Mouse (Mus musculus) stomach, embryonic 14.5 days (tissue): ENCODE data around the gene Ap1m2. TPM values are rescaled to one million over a fixed set of nuclear protein-coding genes. Genes with fewer than 3 reads are reported as not detected.
"Not testable (repeated sequence)": the region's sequence is repeated elsewhere in the genome, so short reads cannot be mapped to it uniquely, and the experiment has no call there.

Experiments
- ATAC-seq: fragments of 200-750 bp; cut with Nextera tagmentation; 2 replicates; pipeline ENCODE4 v1.8.0; 2017; ENCODE audit warnings: low read depth, moderate TSS enrichment; ENCODE audit not compliant: insufficient number of reproducible peaks, insufficient read depth, low FRiP score
- H3K27ac ChIP-seq: fragments of 300-500 bp; sonication (generic); 2 replicates; pipeline ENCODE4 v1.5.1; 2014; ENCODE audit warnings: mild to moderate bottlenecking, low read length, moderate library complexity, mixed read lengths
- H3K27me3 ChIP-seq: fragments of 300-500 bp; sonication (generic); 2 replicates; pipeline ENCODE4 v1.6.1; 2014; ENCODE audit warnings: low read length, control low read depth, mixed read lengths; ENCODE audit not compliant: control insufficient read depth, insufficient read depth
- H3K36me3 ChIP-seq: fragments of 300-500 bp; sonication (generic); 2 replicates; pipeline ENCODE4 v1.6.1; 2014; ENCODE audit warnings: mild to moderate bottlenecking, control low read depth, low read length, moderate library complexity, mixed read lengths; ENCODE audit not compliant: control insufficient read depth, insufficient read depth
- H3K4me1 ChIP-seq: fragments of 300-500 bp; sonication (generic); 2 replicates; pipeline ENCODE4 v1.6.1; 2014; ENCODE audit warnings: low read length, control low read depth, mixed read lengths; ENCODE audit not compliant: control insufficient read depth, insufficient read depth
- H3K4me2 ChIP-seq: fragments of 300-500 bp; sonication (generic); replicated peaks from 2 replicates; pipeline ENCODE4 v1.6.1; 2014; ENCODE audit warnings: low read depth, low read length, control low read depth
- H3K4me3 ChIP-seq: fragments of 300-500 bp; sonication (generic); 2 replicates; pipeline ENCODE4 v1.5.1; 2014; ENCODE audit warnings: low read depth, low read length, control low read depth
- H3K9ac ChIP-seq: fragments of 300-500 bp; sonication (generic); replicated peaks from 2 replicates; pipeline ENCODE4 v1.6.1; 2014; ENCODE audit warnings: low read depth, mild to moderate bottlenecking, control low read depth, low read length, moderate library complexity, mixed read lengths
- H3K9me3 ChIP-seq: fragments of 300-500 bp; sonication (generic); 2 replicates; pipeline ENCODE4 v1.6.1; 2016; ENCODE audit warnings: low read depth, low read length, control low read depth; ENCODE audit not compliant: control insufficient read depth
- WGBS: fragments of 180-500 bp; shearing (Covaris S2); extraction: QIAGEN DNeasy Blood & Tissue Kit; methylation state at CpG from one replicate; pipeline ENCODE4 v1.1.7; 2014; 5-methylcytosine and 5-hydroxymethylcytosine counted together
- polyA plus RNA-seq: library from polyadenylated mRNA; unstranded; fragments of >200 nt; fragmentation: Nextera tagmentation; extraction: Ambion mirVana; gene quantifications from 2 replicates; pipeline ENCODE4 v1.2.1, GENCODE M21; 2014

The Ap1m2 gene
- polyA plus RNA-seq, 1 experiment from 2014 or later, result 54.4 TPM

GRCm38 (mm10) chr9:21276307-21276706, 35.8 kb downstream of the Ap1m2 start:
- no peak overlapping the region for H3K4me3 ChIP-seq
- H3K4me1 ChIP-seq, result no peaks in the 10 kb centered on the region
- ATAC-seq, result no peak
- WGBS, result 85% methylated on average over 8 of the region's 8 CpGs
- no peak overlapping the region for H3K27ac ChIP-seq
- no peak overlapping the region for H3K9ac ChIP-seq
- no peaks in the 10 kb centered on the region for H3K27me3 ChIP-seq
- H3K36me3 ChIP-seq, result peaks cover 77% of the 10 kb centered on the region
- H3K9me3 ChIP-seq, result no peaks in the 10 kb centered on the region
- no peak overlapping the region for H3K4me2 ChIP-seq

DNA sequence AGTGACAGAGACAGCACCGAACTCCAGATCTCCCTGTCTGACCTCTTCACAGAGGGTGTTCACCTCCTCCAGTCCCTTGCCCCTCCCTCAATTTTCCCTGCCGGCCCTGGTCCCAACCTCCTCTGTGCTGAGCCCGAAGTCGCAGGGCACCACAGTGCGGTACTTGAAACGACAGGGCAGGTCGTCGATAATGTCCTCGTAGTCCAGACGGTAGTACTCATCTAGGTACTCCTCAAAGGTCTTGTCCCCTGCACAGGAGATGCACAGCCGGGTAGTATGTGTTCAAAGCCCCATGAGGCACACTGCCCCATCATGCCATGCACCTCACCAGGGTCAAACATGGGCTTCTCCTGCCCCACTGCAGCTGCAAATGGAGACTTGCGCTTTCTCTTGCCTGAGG, 36.4 kb downstream of the Ap1m2 start:
- Histone ChIP-seq H3K4me2 (no peak overlapping the region), H3K4me1 (no peaks in the 10 kb centered on the region), H3K9ac (no peak overlapping the region), H3K36me3 (peaks cover 77% of the 10 kb centered on the region), H3K27me3 (no peaks in the 10 kb centered on the region), H3K9me3 (no peaks in the 10 kb centered on the region), H3K27ac (no peak overlapping the region), H3K4me3 (no peak overlapping the region)
- ATAC-seq, result no peak
- WGBS, result 88% methylated on average over 12 of the region's 12 CpGs

- WGBS, result 83% methylated on average over 7 of the region's 7 CpGs
- Histone ChIP-seq H3K27ac (no peak overlapping the region), H3K9ac (no peak overlapping the region), H3K4me1 (no peaks in the 10 kb centered on the region), H3K36me3 (peaks cover 79% of the 10 kb centered on the region), H3K27me3 (no peaks in the 10 kb centered on the region), H3K9me3 (no peaks in the 10 kb centered on the region), H3K4me3 (no peak overlapping the region), H3K4me2 (no peak overlapping the region)
- no peak for ATAC-seq
Measured at GRCm38 (mm10) chr9:21275013-21275710, 37.0 kb downstream of the Ap1m2 start.

DNA sequence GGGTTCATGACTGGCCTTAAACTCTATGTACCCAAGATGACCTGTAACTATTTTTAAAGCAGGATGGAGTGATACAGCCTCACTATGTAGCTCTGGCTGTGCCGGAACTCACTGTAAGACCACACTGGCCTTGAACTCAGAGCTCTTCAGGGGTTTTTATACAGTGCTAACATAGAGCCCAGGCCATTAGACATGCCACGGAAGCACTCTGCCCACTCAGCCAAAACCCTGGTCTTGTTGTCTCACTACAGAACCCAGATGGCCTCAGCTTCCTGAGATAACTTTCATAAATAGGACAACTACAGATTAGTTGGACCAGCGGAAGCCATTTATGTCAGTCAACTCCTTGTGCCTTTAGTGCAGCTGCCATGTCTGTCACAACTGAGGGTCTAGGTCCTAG, 37.8 kb downstream of the Ap1m2 start:
- H3K9ac ChIP-seq, result no peak overlapping the region
- no peak overlapping the region for H3K27ac ChIP-seq
- no peaks in the 10 kb centered on the region for H3K9me3 ChIP-seq
- ATAC-seq, result no peak
- WGBS, result 91% methylated on average over 3 of the region's 3 CpGs
- peaks cover 79% of the 10 kb centered on the region for H3K36me3 ChIP-seq
- no peak overlapping the region for H3K4me2 ChIP-seq
- H3K4me3 ChIP-seq, result no peak overlapping the region
- no peaks in the 10 kb centered on the region for H3K4me1 ChIP-seq
- H3K27me3 ChIP-seq, result no peaks in the 10 kb centered on the region

- Histone ChIP-seq H3K27me3 (no peaks in the 10 kb centered on the region), H3K36me3 (peaks cover 84% of the 10 kb centered on the region), H3K27ac (no peak overlapping the region), H3K9me3 (no peaks in the 10 kb centered on the region), H3K4me3 (no peak overlapping the region), H3K4me1 (no peaks in the 10 kb centered on the region), H3K9ac (no peak overlapping the region), H3K4me2 (no peak overlapping the region)
- ATAC-seq, result no peak
- 74% methylated on average over 7 of the region's 7 CpGs for WGBS
Measured at GRCm38 (mm10) chr9:21273520-21274228, 38.5 kb downstream of the Ap1m2 start.

DNA sequence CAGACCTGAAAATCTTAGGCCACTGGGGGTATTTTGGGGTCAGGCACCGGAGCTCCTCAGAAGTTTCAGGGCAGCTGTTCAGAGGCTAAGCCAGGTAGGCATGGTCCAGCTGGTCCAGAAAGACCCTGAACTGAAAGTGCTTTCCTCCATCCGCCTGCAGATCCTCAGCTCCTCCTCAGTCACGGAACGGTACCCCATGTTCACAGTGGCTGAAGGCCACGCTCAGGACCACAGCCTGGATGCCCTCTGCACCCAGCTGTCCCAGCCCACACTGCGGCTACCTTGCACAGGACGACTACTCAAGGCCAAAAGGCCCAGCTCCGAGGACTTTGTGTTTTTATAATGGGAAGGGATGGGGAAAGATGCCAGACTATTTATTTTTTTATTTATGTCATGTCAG, 39.0 kb downstream of the Ap1m2 start:
- Histone ChIP-seq H3K9me3 (no peaks in the 10 kb centered on the region), H3K36me3 (peaks cover 89% of the 10 kb centered on the region), H3K27ac (no peak overlapping the region), H3K4me1 (no peaks in the 10 kb centered on the region), H3K4me3 (no peak overlapping the region), H3K9ac (no peak overlapping the region), H3K4me2 (no peak overlapping the region), H3K27me3 (no peaks in the 10 kb centered on the region)
- no peak for ATAC-seq
- WGBS, result 80% methylated on average over 8 of the region's 8 CpGs

DNA sequence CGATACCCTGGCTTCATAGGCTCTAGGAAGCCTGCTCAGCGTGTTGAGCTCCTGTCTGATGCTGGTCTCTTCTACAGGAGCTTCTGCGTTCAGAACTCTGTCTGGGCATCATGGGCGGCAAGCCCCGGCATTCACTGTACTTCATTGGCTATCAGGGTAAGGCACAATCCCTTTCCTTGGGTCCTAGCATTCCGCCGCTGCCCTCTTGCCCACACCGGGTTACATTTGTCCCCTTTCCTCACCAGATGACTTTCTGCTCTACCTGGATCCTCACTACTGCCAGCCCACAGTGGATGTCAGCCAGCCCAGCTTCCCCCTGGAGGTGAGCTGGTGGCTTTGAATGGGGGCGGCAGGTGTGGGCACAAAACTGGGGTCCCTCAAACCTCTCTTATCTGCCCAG, 39.7 kb downstream of the Ap1m2 start:
- no peak overlapping the region for H3K4me3 ChIP-seq
- H3K27me3 ChIP-seq, result no peaks in the 10 kb centered on the region
- ATAC-seq, result no peak
- no peaks in the 10 kb centered on the region for H3K4me1 ChIP-seq
- WGBS, result 87% methylated on average over 9 of the region's 9 CpGs
- H3K4me2 ChIP-seq, result no peak overlapping the region
- peaks cover 86% of the 10 kb centered on the region for H3K36me3 ChIP-seq
- H3K27ac ChIP-seq, result no peak overlapping the region
- no peak overlapping the region for H3K9ac ChIP-seq
- H3K9me3 ChIP-seq, result no peaks in the 10 kb centered on the region

DNA sequence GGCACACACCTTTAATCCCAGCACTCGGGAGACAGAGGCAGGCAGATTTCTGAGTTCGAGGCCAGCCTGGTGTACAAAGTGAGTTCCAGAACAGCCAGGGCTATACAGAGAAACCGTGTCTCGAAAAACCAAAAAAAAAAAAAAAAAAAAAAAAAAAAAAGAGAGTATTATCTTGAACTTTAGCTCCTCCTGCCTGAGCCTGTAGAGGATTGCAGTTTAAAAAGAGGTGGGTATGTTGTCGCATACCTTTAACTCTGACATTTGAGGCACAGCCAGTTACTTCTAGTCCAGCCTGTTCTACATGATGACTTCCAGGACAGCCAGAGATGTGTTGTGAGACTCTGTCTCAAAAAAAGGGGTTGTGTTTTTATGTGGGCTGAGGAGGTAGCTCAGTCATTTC, 42.5 kb downstream of the Ap1m2 start:
- not testable (repeated sequence) for H3K27ac ChIP-seq, H3K4me2 ChIP-seq, H3K9ac ChIP-seq, H3K4me3 ChIP-seq, H3K9me3 ChIP-seq, H3K4me1 ChIP-seq, ATAC-seq, H3K27me3 ChIP-seq
- WGBS, result 76% methylated on average over 5 of the region's 5 CpGs
- peaks cover 68% of the 10 kb centered on the region for H3K36me3 ChIP-seq
